In genomic region chr8:91897381-91897780, GRCm38 (mm10) we compare ENCODE assay signal across 16 mouse cellular contexts.
"Had no signal": no experiment of that assay in that cellular context is flagged by ENCODE, and none has a peak within 500 bp of the region (broad histone marks: within the 10 kb centered on the region; RNA-seq: fewer than 3 reads in every experiment).

No protein-coding gene starts in this region.

- ATAC-seq: hindbrain, embryonic 16.5 days; inflammation-experienced regulatory T-cells, adult 6 months; intestine, embryonic 15.5 days; intestine, postnatal 0 days; liver, postnatal 0 days had no signal

- DNase-seq: gastrocnemius, adult 2 months; gastrocnemius, postnatal 10 days; gastrocnemius, postnatal 25 days; heart, postnatal 14 days; heart, postnatal 4 days; kidney, adult 2 months; kidney, adult 9 months; kidney, postnatal 25 days; kidney, postnatal 4 days; liver; liver, embryonic 13.5 days; liver, postnatal 0 days had no signal

- H3K27me3 ChIP-seq: intestine, embryonic 15.5 days had no signal
